Mouse (Mus musculus) heart, postnatal 0 days (tissue): ENCODE measurements around the gene Tomm20.

Source experiments
- CTCF ChIP-seq: IDR thresholded peaks from 2 replicates; pipeline ENCODE4 v1.5.1; 2016; ENCODE audit warnings: antibody characterized with exemption, control low read depth, low read depth
- EP300 ChIP-seq: IDR thresholded peaks from 2 replicates; pipeline ENCODE4 v1.6.1; 2016; ENCODE audit warnings: antibody characterized with exemption, low read depth

DNA sequence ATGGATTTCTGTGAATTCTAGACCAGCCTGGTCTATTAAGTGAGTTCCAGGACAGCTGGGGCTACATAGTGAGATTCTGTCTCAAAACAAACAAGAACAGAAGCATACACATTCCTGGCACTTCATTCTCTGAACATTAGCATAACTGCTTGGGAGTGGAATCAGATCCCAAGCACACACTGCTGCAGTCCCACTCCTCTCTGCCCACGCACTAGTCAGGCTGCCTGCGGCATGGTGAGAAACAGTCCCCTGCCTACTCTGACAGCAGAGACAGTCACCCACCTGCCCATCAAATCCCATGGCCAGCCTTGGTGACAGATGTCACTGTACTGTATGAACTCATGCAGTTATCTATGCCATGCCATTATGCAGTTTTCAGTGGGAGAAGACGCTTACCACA, 15.9 kb upstream of the Tomm20 start:
- TF ChIP-seq CTCF (no peak), EP300 (no peak)
